Mouse (Mus musculus) olfactory bulb, adult 2 months (tissue): Measurements from ENCODE around the gene Ttc38.

ENCODE experiments used
- CTCF ChIP-seq: fragments of 200-500 bp; IDR thresholded peaks from 2 replicates; pipeline ENCODE4 v1.5.1; 2012; ENCODE audit warnings: low read depth, mild to moderate bottlenecking, low read length, moderate library complexity; ENCODE audit not compliant: insufficient read depth
- POLR2A ChIP-seq: fragments of 200-500 bp; IDR thresholded peaks from 2 replicates; pipeline ENCODE4 v1.6.1; 2012; ENCODE audit warnings: mild to moderate bottlenecking, low read depth, low read length, moderate library complexity; ENCODE audit not compliant: insufficient read depth

DNA sequence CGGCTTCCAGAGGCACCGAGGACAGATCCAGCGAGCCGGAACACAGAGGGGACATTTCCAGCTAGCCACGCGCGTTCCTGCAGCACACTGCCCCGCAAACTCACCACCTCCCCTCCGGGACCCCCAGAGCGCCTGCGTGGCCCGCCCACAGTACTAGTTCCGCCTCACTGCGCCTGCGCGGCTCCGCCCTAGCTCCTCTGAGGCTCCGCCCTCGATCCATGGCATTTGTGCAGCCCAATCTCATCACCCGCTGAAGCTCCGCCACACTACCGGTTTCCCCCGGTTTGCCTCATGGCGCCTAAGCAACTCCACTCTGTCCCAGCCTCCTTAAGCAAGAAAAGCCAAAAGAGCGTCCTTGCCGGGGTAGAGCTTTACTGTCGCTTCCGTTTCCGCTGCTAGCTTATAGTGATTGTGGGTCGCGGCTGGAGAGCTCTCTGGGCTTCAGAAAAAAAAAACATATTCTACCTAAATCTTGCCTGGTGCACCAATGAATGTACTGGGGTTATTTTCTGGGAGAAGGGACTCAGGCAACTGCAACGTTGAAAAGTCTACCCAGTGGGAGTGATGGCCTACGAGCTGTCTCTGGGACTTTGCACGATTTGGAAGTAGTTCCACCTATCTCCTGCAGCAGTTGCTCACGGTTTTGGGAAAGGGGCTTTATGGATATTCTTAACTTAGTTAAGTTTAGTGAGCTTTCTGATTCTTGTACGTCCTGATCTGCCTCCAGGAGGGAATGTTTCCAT lies 20.4 kb upstream of the Ttc38 start, which contains the start of gene Cdpf1:
- no peak for TF ChIP-seq CTCF
- TF ChIP-seq POLR2A = peak; percentile 95; the same call in 1 of the 2 replicates
